Mouse (Mus musculus) ovary, postnatal 14 days (tissue): Measurements from ENCODE around the gene Olfr1450.
"Not testable (repeated sequence)": the region's sequence is repeated elsewhere in the genome, so short reads cannot be mapped to it uniquely, and the experiment has no call there.

Experiments
- DNase-seq: peaks from one replicate; pipeline ENCODE4 v3.0.0; 2022; ENCODE audit warnings: low spot score

Gene Olfr1450

DNA sequence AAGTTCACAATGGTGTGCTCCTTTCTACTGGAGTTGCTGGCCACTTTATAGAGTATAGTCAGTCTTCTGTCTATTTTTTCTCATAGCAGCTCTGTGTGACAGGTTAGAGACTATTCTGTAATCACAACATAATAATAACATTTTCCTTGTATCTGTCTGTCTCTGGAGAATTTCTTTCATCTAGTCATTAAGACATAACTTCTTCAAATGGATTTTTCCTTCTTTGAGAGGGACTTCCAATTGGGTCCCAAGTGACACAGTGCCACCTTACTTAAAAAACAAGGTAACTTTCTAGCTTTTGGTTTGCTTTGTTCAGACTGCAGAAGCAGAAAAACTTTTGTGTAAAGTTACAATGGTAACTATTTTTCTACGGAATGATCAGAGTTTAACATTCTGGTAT lies at the start of gene Olfr1450:
Gene Olfr1450, plus strand, starts transcription at position 301 of the 400 bp plus-strand sequence.
- no peak for DNase-seq

DNA sequence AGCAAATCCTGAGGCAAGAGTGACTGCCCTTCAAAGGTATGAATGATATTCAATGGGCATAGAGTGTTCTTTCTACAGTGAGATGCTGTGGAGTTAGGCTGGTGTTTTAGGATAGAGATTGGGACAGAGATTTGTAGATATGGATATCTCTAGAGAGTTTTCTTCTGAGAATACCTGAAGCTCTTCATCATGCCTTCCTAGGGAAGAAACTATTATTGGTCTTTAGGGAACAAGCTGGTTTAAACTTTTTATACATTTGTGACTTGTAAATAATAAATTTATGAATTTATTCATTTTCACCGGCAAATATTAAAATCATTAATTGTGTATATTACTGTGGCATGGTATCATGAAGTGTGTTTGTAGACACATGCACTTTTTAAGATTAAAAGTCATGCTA lies 46.4 kb upstream of the Olfr1450 start, which contains the start of gene Olfr1447:
Gene Olfr1447, minus strand, starts transcription at position 101 of the 400 bp plus-strand sequence.
- DNase-seq = no peak

DNA sequence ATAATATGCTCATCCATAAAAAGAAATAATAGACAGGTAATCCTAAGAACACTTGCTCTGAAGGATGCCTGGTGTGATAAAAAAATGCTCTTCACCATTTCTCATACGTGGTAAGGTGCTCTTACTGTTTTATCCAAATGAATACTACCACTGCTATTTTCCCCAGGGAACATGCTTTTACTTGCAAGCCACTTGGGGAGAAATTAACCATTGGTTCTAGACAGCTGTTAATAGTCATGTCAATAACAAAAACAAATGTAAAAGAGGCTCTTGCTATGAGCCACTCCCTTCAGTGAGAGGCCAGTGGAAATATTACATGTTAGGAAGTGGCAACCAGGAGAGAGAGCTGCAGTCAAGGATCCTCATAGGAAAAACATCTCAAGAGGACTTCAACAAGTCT lies 25.7 kb upstream of the Olfr1450 start, which contains the start of gene Olfr1448:
Gene Olfr1448, minus strand, starts transcription at position 101 of the 400 bp plus-strand sequence.
- DNase-seq = no peak

DNA sequence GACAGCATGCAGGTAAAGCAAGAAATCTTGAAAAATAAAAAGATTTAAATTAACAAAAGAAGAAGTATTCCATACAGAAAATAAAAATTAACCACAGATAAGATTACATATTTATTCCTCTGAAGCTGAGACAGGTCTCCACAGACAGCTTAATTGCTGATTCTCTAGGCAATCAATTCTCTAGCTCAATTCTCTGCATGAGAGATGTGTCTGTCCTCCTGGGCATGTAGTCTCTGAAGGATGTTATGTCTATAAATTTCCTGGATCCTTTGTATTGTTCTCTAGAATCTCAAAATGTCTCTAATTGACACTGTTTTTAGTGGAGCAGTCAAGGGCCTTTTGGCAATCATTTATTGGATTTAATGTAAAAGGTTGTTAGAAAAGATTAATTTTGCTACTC lies 19.5 kb upstream of the Olfr1450 start, which contains the start of gene Olfr1449:
Gene Olfr1449, plus strand, starts transcription at position 301 of the 400 bp plus-strand sequence.
- no peak for DNase-seq

- DNase-seq = not testable (repeated sequence)
Observed at GRCm38 (mm10) chr19:12970082-12970481, 20.0 kb downstream of the Olfr1450 start.

- DNase-seq = not testable (repeated sequence)
Observed at GRCm38 (mm10) chr19:12992316-12992715, 42.3 kb downstream of the Olfr1450 start.

DNA sequence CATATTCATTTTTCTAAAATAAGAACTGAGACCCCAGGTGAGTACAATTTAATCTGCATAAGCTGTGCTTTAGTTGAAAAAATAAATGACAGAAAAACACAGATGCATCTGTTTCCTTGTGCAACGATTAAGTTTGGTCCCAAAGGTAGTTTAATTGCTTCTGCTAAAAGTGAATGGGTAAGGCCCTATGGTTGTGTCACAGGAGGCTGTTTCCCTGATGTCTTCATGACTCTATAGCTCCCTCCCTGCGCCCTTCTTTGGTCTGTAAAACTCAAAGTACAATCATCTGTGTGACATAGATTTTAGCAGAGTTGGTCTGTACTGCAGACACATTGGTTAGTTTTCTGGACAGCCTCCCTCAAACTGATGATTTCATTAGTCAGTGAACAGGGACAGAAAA lies 44.7 kb downstream of the Olfr1450 start, which contains the start of gene Olfr1451:
Gene Olfr1451, plus strand, starts transcription at position 301 of the 400 bp plus-strand sequence.
- no peak for DNase-seq
